In genomic region chr5:53496846-53497549, GRCm38 (mm10) we compare ENCODE assay signal across 14 mouse cellular contexts. TPM values are rescaled to one million over a fixed set of nuclear protein-coding genes. Genes with fewer than 3 reads are reported as not detected.
DNase-seq lines count a peak whose midpoint lies in the region; ATAC-seq and TF ChIP-seq lines count a peak whose summit lies in the region.
"Had no signal": no experiment of that assay in that cellular context is flagged by ENCODE, and none has a peak within 500 bp of the region (broad histone marks: within the 10 kb centered on the region; RNA-seq: fewer than 3 reads in every experiment).

No protein-coding gene starts in this region.

- no peak overlapping the region for H3K4me2 ChIP-seq in kidney, embryonic 15.5 days
- H3K4me2 ChIP-seq in stomach, embryonic 14.5 days (replicated peaks; ENCODE audit: low read depth, low read length): no peak overlapping the region; the same call in 1 of the 2 replicates

- peak; percentile 36 for DNase-seq in kidney, adult 11 months
- no peak for DNase-seq in kidney, adult 18-20 months
- no peak for DNase-seq in embryo, embryonic 11 days
- DNase-seq in forebrain, embryonic 10.5 days (ENCODE audit: extremely low spot score, low spot score): no peak
- DNase-seq: cerebellum, postnatal 14 days; gastrocnemius, postnatal 25 days; layer of hippocampus, adult 9-11 months; spleen, adult 18-20 months had no signal

- no peaks in the 10 kb centered on the region for H3K36me3 ChIP-seq in kidney, embryonic 15.5 days
- no peaks in the 10 kb centered on the region for H3K36me3 ChIP-seq in stomach, embryonic 14.5 days (ENCODE audit: control insufficient read depth, insufficient read depth, low read length)
- H3K36me3 ChIP-seq in forebrain, embryonic 10.5 days (replicated peaks): no peaks in the 10 kb centered on the region

- no peak for TF ChIP-seq CTCF in embryonic fibroblast, embryonic 13.5 days (IDR thresholded peaks at IDR 0.05; ENCODE audit: borderline replicate concordance, insufficient read depth, low read length)

- 0 out of 2 replicates have a peak, but pooled peaks have one; percentile 25 for ATAC-seq in kidney, embryonic 15.5 days (replicated peaks; ENCODE audit: low FRiP score)
- 0 out of 2 replicates have a peak, but pooled peaks have one; percentile 2 for ATAC-seq in stomach, embryonic 14.5 days (ENCODE audit: insufficient number of reproducible peaks, insufficient read depth, low FRiP score, low read depth)
- ATAC-seq: hindbrain, embryonic 16.5 days had no signal

- H3K27ac ChIP-seq in embryonic fibroblast, embryonic 13.5 days (ENCODE audit: insufficient read depth, low read length): peak overlapping the region; percentile 82
- no peak overlapping the region for H3K27ac ChIP-seq in kidney, embryonic 15.5 days
- peak overlapping the region; percentile 21; the same call in 1 of the 2 replicates for H3K27ac ChIP-seq in stomach, embryonic 14.5 days (ENCODE audit: low read length)
- H3K27ac ChIP-seq in forebrain, embryonic 10.5 days: no peak overlapping the region

- peaks cover 4% of the 10 kb centered on the region; the same call in 1 of the 2 replicates for H3K4me1 ChIP-seq in embryonic fibroblast, embryonic 13.5 days (ENCODE audit: control insufficient read depth, insufficient read depth, low read length)
- H3K4me1 ChIP-seq in kidney, embryonic 15.5 days: 0 out of 2 replicates have a peak, but pooled peaks cover 2% of the 10 kb centered on the region
- H3K4me1 ChIP-seq in stomach, embryonic 14.5 days (ENCODE audit: control insufficient read depth, insufficient read depth, low read length): no peaks in the 10 kb centered on the region
- H3K4me1 ChIP-seq in forebrain, embryonic 10.5 days: peaks cover 7% of the 10 kb centered on the region; the same call in 1 of the 2 replicates

- 62% methylated on average over 9 of the region's 9 CpGs for WGBS in kidney, embryonic 15.5 days
- WGBS in stomach, embryonic 14.5 days: 37% methylated on average over 9 of the region's 9 CpGs
- 96% methylated on average over 9 of the region's 9 CpGs for WGBS in forebrain, embryonic 10.5 days

- no peak overlapping the region for H3K9ac ChIP-seq in kidney, embryonic 15.5 days
- no peak overlapping the region for H3K9ac ChIP-seq in stomach, embryonic 14.5 days (replicated peaks; ENCODE audit: low read depth, low read length)

- H3K27me3 ChIP-seq in kidney, embryonic 15.5 days: no peaks in the 10 kb centered on the region
- no peaks in the 10 kb centered on the region for H3K27me3 ChIP-seq in stomach, embryonic 14.5 days (ENCODE audit: control insufficient read depth, insufficient read depth, low read length)
- no peaks in the 10 kb centered on the region for H3K27me3 ChIP-seq in forebrain, embryonic 10.5 days (ENCODE audit: poor library complexity, severe bottlenecking)
- H3K27me3 ChIP-seq: CH12.LX had no signal

- no peak overlapping the region for H3K4me3 ChIP-seq in embryonic fibroblast, embryonic 13.5 days (ENCODE audit: insufficient read depth, low read length)
- H3K4me3 ChIP-seq in kidney, embryonic 15.5 days (replicated peaks): no peak overlapping the region
- H3K4me3 ChIP-seq in stomach, embryonic 14.5 days (ENCODE audit: low read depth, low read length): no peak overlapping the region
- no peak overlapping the region for H3K4me3 ChIP-seq in forebrain, embryonic 10.5 days
- H3K4me3 ChIP-seq: erythroblast, embryonic 14.5 days had no signal

- TF ChIP-seq POLR2A in embryonic fibroblast, embryonic 13.5 days (IDR thresholded peaks at IDR 0.05; ENCODE audit: low read depth, low read length): no peak

- H3K9me3 ChIP-seq in kidney, embryonic 15.5 days (replicated peaks): no peaks in the 10 kb centered on the region
- H3K9me3 ChIP-seq in stomach, embryonic 14.5 days (ENCODE audit: control insufficient read depth, low read depth, low read length): no peaks in the 10 kb centered on the region
- H3K9me3 ChIP-seq in forebrain, embryonic 10.5 days: no peaks in the 10 kb centered on the region

RNA-seq across cellular contexts. Expression of gene Rbpj, which starts 31.0 kb away (rescaled TPM):
- 98.7 and 110 TPM in 2 replicates for polyA plus RNA-seq in embryonic fibroblast, embryonic 13.5 days (2011; ENCODE audit: insufficient read length, low read depth, missing spikeins)
- polyA plus RNA-seq in kidney, embryonic 15.5 days (2015; fragmentation: Nextera tagmentation; extraction: Ambion mirVana): 33.1 and 36.7 TPM in 2 replicates
- polyA plus RNA-seq in stomach, embryonic 14.5 days (2014; fragmentation: Nextera tagmentation; extraction: Ambion mirVana): 42.4 and 45.4 TPM in 2 replicates
- 41.6 and 44.0 TPM in 2 replicates for polyA plus RNA-seq in forebrain, embryonic 10.5 days (2016; fragmentation: Nextera tagmentation; extraction: Ambion mirVana)

Comparison
In these comparisons a context has a peak if more than half of its experiments do, and no peak if none do; other contexts are left out.
1. H3K27ac ChIP-seq: peak in embryonic fibroblast, embryonic 13.5 days (single experiment) and stomach, embryonic 14.5 days (single experiment); none in kidney, embryonic 15.5 days (single experiment) and forebrain, embryonic 10.5 days (single experiment).